Mouse (Mus musculus): ENCODE measurements around the gene Lrp2bp. TPM values are rescaled to one million over a fixed set of nuclear protein-coding genes. Genes with fewer than 3 reads are reported as not detected.
A peak's percentile ranks its signal among the peaks of the same experiment; 100 is the strongest.

The Lrp2bp gene
- polyA plus RNA-seq (2014; fragmentation: Nextera tagmentation; extraction: Ambion mirVana), result 0.36 and 0.38 TPM in 2 replicates

DNA sequence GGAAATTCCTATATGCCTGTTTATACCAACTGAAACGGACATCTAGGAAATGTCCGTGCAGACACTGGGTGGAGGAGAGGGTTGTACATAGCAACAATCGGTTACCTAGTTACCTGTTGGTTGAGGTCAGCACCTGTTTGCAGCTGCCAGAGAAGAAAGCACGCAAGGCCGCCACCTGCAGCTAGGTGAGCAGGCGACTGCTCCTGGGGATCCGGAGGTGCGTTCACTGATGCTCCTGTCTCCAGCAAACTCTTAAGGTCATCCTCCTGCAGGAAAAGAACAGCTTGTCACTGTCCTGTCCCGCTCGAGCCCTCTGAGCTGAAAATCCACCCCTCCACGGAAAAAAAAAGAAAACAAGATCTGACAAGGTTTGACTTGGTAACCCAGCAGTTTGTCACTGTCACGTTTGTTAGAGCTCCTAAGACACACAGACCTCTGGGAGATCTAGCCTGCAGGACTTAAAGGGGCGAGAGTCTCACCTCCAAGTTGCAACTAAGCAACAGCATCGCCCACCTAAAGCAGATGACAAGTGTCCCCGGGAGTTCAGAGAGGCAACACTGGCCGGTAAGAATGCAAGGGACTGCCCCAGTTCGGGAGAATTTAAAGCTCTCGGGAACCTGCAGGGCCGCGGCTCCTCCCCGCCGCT lies at the start of gene Lrp2bp:
Gene Lrp2bp, plus strand, starts transcription at position 166 of the 646 bp plus-strand sequence.
- H3K4me2 ChIP-seq (replicated peaks; ENCODE audit: low read depth, low read length), result peak within 1 kb of the TSS; percentile 82
- no peaks in the 10 kb centered on the region for H3K9me3 ChIP-seq (ENCODE audit: control insufficient read depth, low read length)
- WGBS, result 4% methylated on average over 22 of the region's 22 CpGs
- no peak for ATAC-seq (ENCODE audit: low FRiP score)
- H3K4me1 ChIP-seq (replicated peaks; ENCODE audit: control insufficient read depth, insufficient read depth, low read length), result no peaks in the 10 kb centered on the region
- 0 out of 2 replicates have a peak, but pooled peaks cover 2% of the 10 kb centered on the region for H3K36me3 ChIP-seq (ENCODE audit: control insufficient read depth, insufficient read depth, low read length)
- DNase-seq (ENCODE audit: low spot score), result no peak
- peak within 1 kb of the TSS; percentile 87 for H3K9ac ChIP-seq (ENCODE audit: low read depth, low read length)
- peak within 1 kb of the TSS; percentile 96 for H3K27ac ChIP-seq (ENCODE audit: low read depth, low read length)
- peak within 1 kb of the TSS; percentile 47 for H3K4me3 ChIP-seq (ENCODE audit: low read depth, low read length)
- H3K27me3 ChIP-seq (ENCODE audit: control insufficient read depth, insufficient read depth, low read length), result no peaks in the 10 kb centered on the region

DNA sequence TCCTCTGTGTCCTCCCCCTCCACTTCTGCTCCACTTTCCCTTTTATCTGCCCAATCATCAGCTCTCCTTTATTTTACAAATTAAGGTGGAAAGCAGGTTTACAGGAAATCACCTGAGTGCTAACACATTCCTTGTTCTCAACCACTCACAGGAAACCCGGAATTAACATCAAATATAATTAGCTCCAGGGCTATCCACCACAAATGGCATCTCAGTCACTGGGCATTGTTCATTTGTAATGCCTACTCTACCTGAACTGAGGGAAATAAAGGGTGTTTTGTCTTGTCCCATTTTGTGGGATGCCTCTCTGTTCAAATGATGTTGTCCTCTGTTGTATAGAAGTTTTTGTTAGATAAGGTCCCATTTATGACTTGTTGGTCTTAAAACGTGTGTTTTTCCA lies 48.5 kb upstream of the Lrp2bp start:
- no peak overlapping the region for H3K4me2 ChIP-seq (replicated peaks; ENCODE audit: low read depth, low read length)
- no peaks in the 10 kb centered on the region for H3K36me3 ChIP-seq (ENCODE audit: control insufficient read depth, insufficient read depth, low read length)
- 67% methylated on average over 2 of the region's 2 CpGs for WGBS
- H3K4me3 ChIP-seq (ENCODE audit: low read depth, low read length), result no peak overlapping the region
- H3K4me1 ChIP-seq (replicated peaks; ENCODE audit: control insufficient read depth, insufficient read depth, low read length), result no peaks in the 10 kb centered on the region
- H3K27me3 ChIP-seq (ENCODE audit: control insufficient read depth, insufficient read depth, low read length), result no peaks in the 10 kb centered on the region
- DNase-seq (ENCODE audit: low spot score) (no peak), ATAC-seq (ENCODE audit: low FRiP score) (no peak)
- H3K9ac ChIP-seq (ENCODE audit: low read depth, low read length), result no peak overlapping the region
- no peak overlapping the region for H3K27ac ChIP-seq (ENCODE audit: low read depth, low read length)
- H3K9me3 ChIP-seq (ENCODE audit: control insufficient read depth, low read length), result no peaks in the 10 kb centered on the region

DNA sequence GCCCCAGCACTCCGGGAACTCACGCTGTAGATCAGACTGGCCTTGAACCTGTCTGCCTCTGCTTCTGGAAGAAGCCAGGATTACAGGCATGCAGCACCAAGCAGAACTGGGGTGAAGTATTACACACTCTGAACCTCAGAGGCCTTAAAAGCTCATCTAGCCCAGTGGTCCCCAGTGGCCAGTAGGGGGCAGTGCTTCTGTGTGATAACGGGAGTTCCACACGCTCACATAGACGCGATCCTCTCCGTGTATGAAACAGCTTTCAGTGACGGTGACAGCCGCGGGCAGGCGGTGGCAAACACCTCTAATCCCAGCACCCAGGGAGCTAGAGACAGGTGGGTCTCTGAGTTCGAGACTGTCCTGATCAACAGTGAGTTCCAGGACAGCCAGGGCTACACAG lies 28.2 kb upstream of the Lrp2bp start:
- H3K4me1 ChIP-seq (replicated peaks; ENCODE audit: control insufficient read depth, insufficient read depth, low read length), result 0 out of 2 replicates have a peak, but pooled peaks cover under 1% of the 10 kb centered on the region
- H3K27ac ChIP-seq (ENCODE audit: low read depth, low read length), result no peak overlapping the region
- ATAC-seq (ENCODE audit: low FRiP score) (no peak), DNase-seq (ENCODE audit: low spot score) (no peak)
- no peaks in the 10 kb centered on the region for H3K36me3 ChIP-seq (ENCODE audit: control insufficient read depth, insufficient read depth, low read length)
- WGBS, result 93% methylated on average over 12 of the region's 12 CpGs
- H3K9me3 ChIP-seq (ENCODE audit: control insufficient read depth, low read length), result peaks cover 4% of the 10 kb centered on the region; the same call in 1 of the 2 replicates
- H3K27me3 ChIP-seq (ENCODE audit: control insufficient read depth, insufficient read depth, low read length), result no peaks in the 10 kb centered on the region
- H3K4me2 ChIP-seq (replicated peaks; ENCODE audit: low read depth, low read length), result no peak overlapping the region
- no peak overlapping the region for H3K9ac ChIP-seq (ENCODE audit: low read depth, low read length)
- no peak overlapping the region for H3K4me3 ChIP-seq (ENCODE audit: low read depth, low read length)

DNA sequence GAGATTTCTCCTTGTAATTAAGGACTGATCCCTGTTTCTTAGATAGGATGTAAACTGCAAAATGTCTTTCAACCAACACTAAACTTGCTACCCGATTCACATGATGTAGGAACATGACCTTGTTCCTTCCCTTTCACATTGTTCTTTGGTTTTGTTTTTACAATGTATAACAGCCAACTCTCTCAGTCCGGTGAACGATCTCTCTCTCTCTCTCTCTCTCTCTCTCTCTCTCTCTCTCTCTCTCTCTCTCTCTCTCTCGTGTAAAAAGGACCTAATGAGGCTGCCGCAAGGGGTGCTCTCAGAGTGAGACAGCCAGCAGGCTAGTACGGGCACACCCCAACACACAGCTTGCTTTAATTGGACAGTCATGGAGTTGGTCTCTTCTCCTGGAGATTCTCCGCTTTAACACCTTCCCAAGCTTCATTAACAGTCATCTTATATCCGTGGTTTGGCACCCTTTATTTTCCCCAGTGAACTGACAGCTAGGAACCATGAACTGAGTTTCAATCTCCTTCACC lies 25.1 kb upstream of the Lrp2bp start:
- DNase-seq (ENCODE audit: low spot score), result no peak
- Histone ChIP-seq H3K27ac (ENCODE audit: low read depth, low read length) (no peak overlapping the region), H3K36me3 (ENCODE audit: control insufficient read depth, insufficient read depth, low read length) (no peaks in the 10 kb centered on the region), H3K4me2 (replicated peaks; ENCODE audit: low read depth, low read length) (no peak overlapping the region), H3K27me3 (ENCODE audit: control insufficient read depth, insufficient read depth, low read length) (no peaks in the 10 kb centered on the region), H3K9me3 (ENCODE audit: control insufficient read depth, low read length) (peaks cover 4% of the 10 kb centered on the region; the same call in 1 of the 2 replicates), H3K4me3 (ENCODE audit: low read depth, low read length) (no peak overlapping the region), H3K9ac (ENCODE audit: low read depth, low read length) (no peak overlapping the region), H3K4me1 (replicated peaks; ENCODE audit: control insufficient read depth, insufficient read depth, low read length) (0 out of 2 replicates have a peak, but pooled peaks cover 2% of the 10 kb centered on the region)
- ATAC-seq (ENCODE audit: low FRiP score), result no peak
- WGBS, result 80% methylated on average over 8 of the region's 8 CpGs

DNA sequence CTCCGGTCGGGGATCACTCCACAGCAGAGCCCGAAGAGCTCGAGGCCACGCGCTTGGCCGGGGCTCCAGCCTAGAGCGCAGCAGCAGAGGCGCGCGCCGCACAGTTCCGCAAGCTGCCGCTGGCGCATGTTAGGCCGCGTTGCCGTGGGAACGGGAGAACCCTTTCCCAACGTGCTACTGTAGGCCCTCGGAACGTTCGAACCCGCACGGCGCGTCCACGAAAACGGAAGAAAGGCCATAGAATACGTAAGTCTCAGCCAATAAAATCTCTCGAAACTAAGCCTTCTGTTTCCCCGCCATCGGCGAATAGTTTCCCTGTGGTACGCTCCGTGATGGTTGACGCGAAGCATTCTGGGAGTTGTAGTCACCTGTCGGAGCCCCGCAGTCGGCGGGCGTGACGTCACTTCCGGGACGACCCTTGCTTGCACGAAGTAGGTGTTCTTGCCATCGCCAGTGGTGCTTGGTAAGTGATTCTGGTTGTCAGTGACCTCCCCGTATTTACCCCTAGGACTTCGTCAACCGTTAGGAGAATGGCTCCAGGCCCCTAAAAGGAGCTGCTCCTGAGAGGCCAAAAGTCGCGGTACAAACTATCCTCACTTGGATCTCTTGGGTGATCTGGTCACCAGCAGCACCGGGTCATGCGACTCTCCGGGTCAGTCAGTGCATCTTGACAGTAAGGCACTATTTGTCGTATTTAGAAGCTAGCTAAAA lies 23.8 kb upstream of the Lrp2bp start, which contains the start of the genes 1700029J07Rik and Ufsp2:
Gene 1700029J07Rik, minus strand, starts transcription at position 127 of the 711 bp plus-strand sequence.
Gene Ufsp2, plus strand, starts transcription at position 403 of the 711 bp plus-strand sequence.
- Histone ChIP-seq H3K27me3 (ENCODE audit: control insufficient read depth, insufficient read depth, low read length) (no peaks in the 10 kb centered on the region), H3K4me3 (ENCODE audit: low read depth, low read length) (peak within 1 kb of the TSS; percentile 56), H3K4me1 (replicated peaks; ENCODE audit: control insufficient read depth, insufficient read depth, low read length) (0 out of 2 replicates have a peak, but pooled peaks cover 2% of the 10 kb centered on the region), H3K36me3 (ENCODE audit: control insufficient read depth, insufficient read depth, low read length) (no peaks in the 10 kb centered on the region), H3K9me3 (ENCODE audit: control insufficient read depth, low read length) (peaks cover 4% of the 10 kb centered on the region; the same call in 1 of the 2 replicates), H3K27ac (ENCODE audit: low read depth, low read length) (peak within 1 kb of the TSS; percentile 74), H3K9ac (ENCODE audit: low read depth, low read length) (peak within 1 kb of the TSS; percentile 42), H3K4me2 (replicated peaks; ENCODE audit: low read depth, low read length) (peak within 1 kb of the TSS; percentile 42)
- ATAC-seq (ENCODE audit: low FRiP score), result peak; percentile 98
- WGBS, result 1% methylated on average over 57 of the region's 57 CpGs
- DNase-seq (ENCODE audit: low spot score), result peak; percentile 99

DNA sequence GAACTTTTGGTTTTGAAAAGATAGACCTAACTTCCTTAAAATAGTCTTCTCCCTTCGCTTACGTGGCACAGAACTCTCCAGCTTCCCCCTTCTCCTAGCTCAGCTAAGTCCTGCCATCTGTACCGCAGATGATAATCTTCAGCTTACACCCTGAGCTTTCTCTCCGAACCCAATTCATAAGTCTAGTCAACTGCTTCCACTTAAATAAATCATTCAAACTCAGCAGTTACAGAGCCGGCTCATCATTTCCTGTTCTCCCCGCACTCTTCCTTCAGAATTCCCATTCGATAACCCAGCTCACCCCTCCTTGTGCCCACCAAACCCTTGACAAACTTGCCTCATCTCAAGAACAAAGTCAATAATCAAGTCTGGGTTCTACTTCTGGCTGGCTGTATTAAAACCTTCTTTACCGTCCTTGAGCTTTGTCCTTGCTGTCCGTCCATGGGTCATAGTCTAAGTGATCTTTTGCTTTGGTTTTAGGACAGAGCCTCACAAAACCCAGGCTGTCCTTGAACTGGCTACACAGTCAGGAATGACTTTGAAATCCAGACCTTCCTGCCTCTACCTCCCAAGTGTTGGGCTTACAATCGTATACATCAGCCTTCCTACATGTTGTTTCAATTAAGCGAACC lies 23.1 kb upstream of the Lrp2bp start:
- no peak for DNase-seq (ENCODE audit: low spot score)
- ATAC-seq (ENCODE audit: low FRiP score), result no peak
- H3K27me3 ChIP-seq (ENCODE audit: control insufficient read depth, insufficient read depth, low read length), result no peaks in the 10 kb centered on the region
- peak overlapping the region; percentile 56 for H3K4me3 ChIP-seq (ENCODE audit: low read depth, low read length)
- 0 out of 2 replicates have a peak, but pooled peaks cover 2% of the 10 kb centered on the region for H3K4me1 ChIP-seq (replicated peaks; ENCODE audit: control insufficient read depth, insufficient read depth, low read length)
- no peak overlapping the region for H3K27ac ChIP-seq (ENCODE audit: low read depth, low read length)
- WGBS, result 75% methylated on average over 11 of the region's 11 CpGs
- H3K36me3 ChIP-seq (ENCODE audit: control insufficient read depth, insufficient read depth, low read length), result no peaks in the 10 kb centered on the region
- H3K9ac ChIP-seq (ENCODE audit: low read depth, low read length), result peak overlapping the region; percentile 13
- peak overlapping the region; percentile 42 for H3K4me2 ChIP-seq (replicated peaks; ENCODE audit: low read depth, low read length)
- peaks cover 2% of the 10 kb centered on the region; the same call in 1 of the 2 replicates for H3K9me3 ChIP-seq (ENCODE audit: control insufficient read depth, low read length)

DNA sequence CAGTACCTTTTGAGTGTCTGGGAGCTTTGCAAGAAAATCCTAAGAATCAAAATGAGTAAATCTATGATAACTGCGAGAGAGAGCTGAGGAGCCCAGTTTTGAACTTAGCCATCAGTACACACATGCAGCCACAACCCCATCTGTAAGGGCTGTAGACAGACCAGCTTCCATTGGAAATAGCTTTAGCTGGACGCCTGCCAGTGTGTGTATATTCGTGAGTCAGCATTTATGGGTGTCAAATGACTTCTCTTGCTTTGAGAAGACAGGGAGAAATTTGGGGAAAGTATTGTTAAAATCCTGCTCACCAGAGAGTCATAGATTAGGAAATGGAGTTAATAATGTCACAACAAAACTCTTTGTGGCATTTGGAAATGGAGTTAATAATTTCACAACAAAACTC lies 12.4 kb upstream of the Lrp2bp start:
- WGBS, result 91% methylated on average over 3 of the region's 3 CpGs
- H3K4me1 ChIP-seq (replicated peaks; ENCODE audit: control insufficient read depth, insufficient read depth, low read length), result no peaks in the 10 kb centered on the region
- H3K9ac ChIP-seq (ENCODE audit: low read depth, low read length), result no peak overlapping the region
- no peak overlapping the region for H3K4me2 ChIP-seq (replicated peaks; ENCODE audit: low read depth, low read length)
- H3K36me3 ChIP-seq (ENCODE audit: control insufficient read depth, insufficient read depth, low read length), result no peaks in the 10 kb centered on the region
- H3K9me3 ChIP-seq (ENCODE audit: control insufficient read depth, low read length), result no peaks in the 10 kb centered on the region
- DNase-seq (ENCODE audit: low spot score), result no peak
- no peak for ATAC-seq (ENCODE audit: low FRiP score)
- H3K27me3 ChIP-seq (ENCODE audit: control insufficient read depth, insufficient read depth, low read length), result no peaks in the 10 kb centered on the region
- no peak overlapping the region for H3K4me3 ChIP-seq (ENCODE audit: low read depth, low read length)
- no peak overlapping the region for H3K27ac ChIP-seq (ENCODE audit: low read depth, low read length)

DNA sequence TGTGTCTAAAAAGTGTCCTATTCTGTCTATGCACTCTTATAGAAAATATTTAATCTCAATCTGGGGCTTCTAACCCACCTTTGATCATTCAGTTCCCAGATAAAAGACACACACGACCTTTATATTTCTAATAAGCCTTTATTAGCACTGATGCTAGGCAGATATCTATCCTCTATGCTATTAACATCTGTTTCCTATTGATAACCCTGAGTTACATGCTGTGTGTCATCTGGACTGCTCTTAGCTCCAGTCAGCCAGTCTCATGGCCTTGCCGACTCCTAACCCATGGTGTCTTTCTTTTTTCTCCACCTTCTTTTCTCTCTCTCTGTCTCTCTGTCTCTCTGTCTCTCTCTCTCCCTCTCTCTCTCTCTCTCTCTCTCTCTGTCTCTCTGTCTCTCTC lies 10.9 kb upstream of the Lrp2bp start:
- Histone ChIP-seq H3K4me2 (replicated peaks; ENCODE audit: low read depth, low read length) (no peak overlapping the region), H3K27ac (ENCODE audit: low read depth, low read length) (no peak overlapping the region), H3K9ac (ENCODE audit: low read depth, low read length) (no peak overlapping the region), H3K27me3 (ENCODE audit: control insufficient read depth, insufficient read depth, low read length) (no peaks in the 10 kb centered on the region), H3K9me3 (ENCODE audit: control insufficient read depth, low read length) (no peaks in the 10 kb centered on the region), H3K4me3 (ENCODE audit: low read depth, low read length) (no peak overlapping the region), H3K36me3 (ENCODE audit: control insufficient read depth, insufficient read depth, low read length) (no peaks in the 10 kb centered on the region), H3K4me1 (replicated peaks; ENCODE audit: control insufficient read depth, insufficient read depth, low read length) (no peaks in the 10 kb centered on the region)
- no peak for ATAC-seq (ENCODE audit: low FRiP score)
- WGBS, result 74% methylated on average over 2 of the region's 2 CpGs
- no peak for DNase-seq (ENCODE audit: low spot score)
